Mouse (Mus musculus): ENCODE measurements around the gene Snd1.
"Not testable (repeated sequence)": the region's sequence is repeated elsewhere in the genome, so short reads cannot be mapped to it uniquely, and the experiment has no call there.

Snd1 gene

DNA sequence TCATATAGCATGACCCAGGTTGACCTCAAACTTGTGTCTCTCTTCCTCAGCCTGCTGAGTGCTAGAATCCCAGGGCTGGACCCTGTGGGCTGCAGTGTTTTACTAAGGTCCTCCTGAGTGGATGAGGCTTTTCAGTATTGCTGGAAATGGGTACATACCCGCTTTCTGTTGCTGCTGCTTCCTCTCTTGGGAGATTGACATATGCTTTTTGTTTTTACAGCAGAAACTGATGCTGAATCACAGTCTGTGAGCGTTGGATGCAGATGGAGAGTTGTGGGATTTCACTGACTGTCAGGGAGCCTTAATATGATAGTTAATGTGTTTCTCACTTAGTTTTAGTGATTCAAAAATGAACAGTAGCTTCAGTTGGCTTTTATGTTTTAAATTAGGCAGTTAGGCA is 11.5 kb downstream of the Snd1 start:
- DNase-seq: no peak

DNA sequence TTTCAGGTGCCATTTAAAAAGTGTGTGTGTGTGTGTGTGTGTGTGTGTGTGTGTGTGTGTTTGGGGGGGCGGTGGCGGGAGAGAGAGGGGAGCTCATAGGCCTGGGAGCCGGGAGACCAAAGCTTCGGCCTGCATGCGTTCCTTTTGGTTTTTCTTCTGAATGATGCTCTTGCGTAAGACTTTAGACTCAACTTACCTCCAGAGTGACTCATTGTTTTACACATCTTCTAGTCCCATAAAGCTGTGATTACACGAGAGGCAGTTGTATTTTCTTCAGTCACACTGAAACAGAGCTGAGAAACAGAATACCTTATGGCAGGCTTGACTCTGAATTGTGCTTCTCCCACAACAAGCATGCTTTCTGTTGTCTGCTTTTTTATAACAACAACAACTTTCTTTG is 12.0 kb downstream of the Snd1 start:
- DNase-seq: no peak

DNA sequence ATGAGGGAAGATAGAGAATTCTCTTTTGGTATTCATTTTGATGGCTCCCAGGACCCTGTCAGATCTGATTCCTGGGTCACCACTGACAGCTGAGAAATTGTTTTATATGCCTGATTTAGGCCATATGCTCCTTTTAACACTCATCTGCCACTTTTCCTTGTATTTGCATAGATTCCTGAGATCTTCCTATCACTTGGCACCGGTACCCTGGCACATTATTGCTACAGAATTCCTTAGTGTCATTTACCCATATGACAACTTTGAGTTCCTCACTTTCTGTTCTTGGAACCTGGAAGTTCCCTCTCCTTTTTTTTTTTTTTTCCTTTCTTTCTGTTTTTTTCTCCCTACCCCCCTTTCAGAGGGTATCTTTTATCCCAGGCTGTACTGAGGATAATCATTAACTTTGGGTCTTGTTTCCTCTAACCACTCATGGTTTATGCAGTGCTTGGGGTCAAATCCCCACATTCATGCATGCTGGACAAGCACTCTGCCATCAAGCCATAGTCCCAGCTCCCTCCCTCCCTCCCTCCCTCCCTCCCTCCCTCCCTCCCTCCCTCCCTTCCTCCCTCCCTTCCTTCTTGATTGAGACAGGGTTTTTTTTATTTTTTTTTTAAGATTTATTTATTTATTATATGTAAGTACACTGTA is 13.4 kb downstream of the Snd1 start:
- DNase-seq: no peak

DNA sequence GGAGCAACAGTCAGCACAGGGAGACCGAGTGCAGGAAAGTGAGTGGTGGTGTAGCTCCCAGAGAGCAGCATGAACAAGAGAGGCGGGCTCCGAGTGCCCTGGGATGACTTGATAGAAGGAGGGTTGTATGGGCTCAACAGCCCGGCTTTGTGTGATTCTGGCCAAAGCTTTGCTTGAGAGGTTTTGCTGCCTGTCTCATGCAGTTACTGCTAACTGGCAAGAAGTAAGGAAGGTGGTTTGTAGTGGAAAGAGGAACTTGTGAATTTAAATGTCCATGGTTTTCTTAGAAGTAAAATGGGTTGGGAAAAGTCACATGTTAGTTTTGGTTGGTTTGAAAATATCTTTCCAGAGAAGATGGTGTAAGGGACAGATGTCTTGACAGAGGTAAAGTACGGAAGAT is 15.7 kb downstream of the Snd1 start:
- DNase-seq: no peak

DNA sequence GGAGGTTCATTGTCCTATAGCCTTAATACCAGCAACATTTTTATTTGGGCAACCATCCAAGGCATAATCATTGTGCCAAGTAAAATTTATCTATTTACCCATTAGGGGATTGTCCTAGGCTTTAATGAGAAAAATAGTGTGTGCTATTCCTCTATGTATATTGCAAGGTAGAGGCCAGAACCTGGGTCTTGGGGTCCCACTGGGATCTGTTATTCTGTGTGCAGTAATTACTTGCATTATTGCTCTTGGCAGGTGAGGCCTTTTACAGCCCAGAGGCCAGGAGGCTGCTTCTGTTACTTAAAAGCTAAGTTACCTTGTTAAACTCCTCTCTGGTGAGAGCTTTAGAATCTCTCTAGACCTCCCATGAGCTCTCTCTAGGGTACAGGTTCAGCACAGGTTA is 16.3 kb downstream of the Snd1 start:
- DNase-seq: no peak

DNA sequence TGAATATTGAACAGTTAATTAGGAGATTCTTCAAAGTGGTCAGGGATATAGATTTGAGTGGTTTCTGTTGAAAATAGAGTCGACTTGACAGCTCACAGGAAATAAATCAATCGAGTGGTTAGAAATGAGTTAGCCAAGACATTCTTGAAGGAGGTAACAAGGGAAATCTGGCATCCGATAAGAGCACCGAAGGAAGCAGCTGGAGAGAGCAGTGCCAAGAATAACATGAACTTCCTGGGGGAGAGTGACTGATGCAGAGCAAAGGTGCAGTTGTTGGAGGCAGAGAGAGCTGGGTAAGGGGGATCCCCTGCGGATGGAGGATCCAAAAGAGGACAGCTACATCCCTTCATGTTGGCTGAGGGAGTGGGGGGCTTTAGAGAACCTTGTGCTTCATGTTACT is 22.9 kb downstream of the Snd1 start:
- DNase-seq: peak in 1 of 2 experiments; percentile 41

DNA sequence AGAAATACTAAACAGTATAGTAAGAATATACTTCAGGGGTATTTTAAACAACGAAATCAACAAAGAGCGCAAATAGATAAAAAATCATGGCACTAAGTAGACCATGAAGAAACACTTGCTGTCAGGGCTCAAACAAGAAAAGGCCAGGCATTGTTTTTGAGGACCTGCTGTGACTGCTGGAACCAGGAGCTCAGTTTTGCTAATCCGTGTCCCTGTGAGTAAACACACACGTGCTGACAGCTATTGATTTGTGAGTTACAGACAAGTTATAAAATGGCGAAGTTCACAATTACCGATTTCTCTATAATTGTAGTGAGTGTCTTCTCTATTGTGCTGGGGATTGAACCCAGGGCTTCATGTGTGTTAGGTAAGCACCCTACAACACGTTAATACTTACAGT is 27.6 kb downstream of the Snd1 start:
- DNase-seq: no peak

DNA sequence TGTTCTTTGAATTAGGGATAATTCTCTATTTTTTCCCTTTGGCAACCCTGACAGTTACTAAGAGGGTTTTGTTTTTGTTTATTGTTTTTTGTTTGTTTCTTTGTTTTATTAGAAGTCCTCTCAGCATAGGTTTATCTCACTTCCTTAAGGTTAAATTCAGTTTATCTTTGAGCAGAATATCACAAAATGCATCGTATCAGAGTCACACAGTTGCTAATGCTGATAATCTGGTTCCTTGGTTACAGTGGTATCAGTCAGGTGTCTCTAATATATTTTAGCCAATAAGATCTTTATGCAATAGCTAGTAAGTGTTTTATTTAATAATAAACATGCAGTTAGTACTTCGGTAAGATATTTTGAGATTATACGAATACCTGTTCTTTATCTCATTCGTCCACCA is 28.2 kb downstream of the Snd1 start:
- DNase-seq: no peak

DNA sequence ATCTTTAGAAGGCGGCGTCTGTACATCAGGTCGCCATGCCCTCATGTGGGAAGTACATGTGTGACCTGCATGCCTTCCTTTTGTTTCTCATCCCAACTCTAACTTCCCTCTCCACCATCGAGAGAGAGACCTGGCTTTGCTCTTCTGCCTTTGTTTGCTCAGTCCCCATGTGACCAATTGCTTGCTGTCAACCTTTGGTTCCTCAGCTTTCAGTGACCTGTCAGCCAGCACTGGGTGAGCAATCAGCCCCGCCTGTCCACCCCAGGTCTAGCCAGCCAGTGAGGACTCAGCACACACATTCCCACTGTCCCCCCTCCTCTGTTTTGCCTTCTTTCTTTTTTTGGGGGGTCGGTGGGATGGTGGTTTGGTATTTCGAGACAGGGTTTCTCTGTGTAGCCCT is 29.7 kb downstream of the Snd1 start:
- DNase-seq: no peak

DNA sequence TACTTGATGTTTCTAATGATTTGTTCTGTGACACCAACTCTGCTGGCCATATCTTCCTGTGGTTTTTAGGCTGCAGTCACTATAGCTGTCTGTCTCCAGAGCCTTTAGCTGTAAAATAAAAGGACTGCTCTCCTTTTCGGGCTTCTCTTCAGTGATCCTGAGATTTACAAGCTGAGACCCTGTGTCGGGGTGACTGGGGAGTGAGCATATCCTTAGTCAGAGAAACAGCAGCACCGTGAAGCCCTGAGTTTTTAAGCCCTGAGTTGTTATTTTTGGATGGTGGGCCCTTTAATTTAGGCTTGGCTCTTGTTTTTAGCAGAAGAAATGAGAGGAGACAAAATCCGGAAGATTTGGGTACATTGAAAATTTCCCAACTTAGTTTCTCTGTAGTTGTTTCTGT is 32.8 kb downstream of the Snd1 start:
- no peak for DNase-seq

DNA sequence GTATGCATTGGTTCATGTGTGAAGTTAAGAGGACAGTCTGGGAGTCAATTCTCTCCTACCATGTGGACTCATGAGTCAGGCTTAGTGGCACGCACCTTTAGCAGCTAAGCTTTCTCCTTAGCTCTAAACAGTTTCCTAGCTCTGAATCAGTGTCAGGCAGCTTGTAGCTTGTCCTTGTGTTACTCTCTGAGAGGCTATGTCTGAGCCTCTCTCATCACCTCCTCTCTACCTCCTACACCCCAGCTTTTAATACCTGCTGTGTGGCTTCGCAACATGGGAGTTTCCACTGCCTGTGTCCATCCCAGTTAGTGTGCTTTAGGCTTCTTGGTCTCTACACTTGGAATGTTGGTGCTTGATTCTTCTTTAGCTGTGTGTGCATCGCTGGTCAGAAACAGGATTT is 39.3 kb downstream of the Snd1 start:
- DNase-seq: no peak

DNA sequence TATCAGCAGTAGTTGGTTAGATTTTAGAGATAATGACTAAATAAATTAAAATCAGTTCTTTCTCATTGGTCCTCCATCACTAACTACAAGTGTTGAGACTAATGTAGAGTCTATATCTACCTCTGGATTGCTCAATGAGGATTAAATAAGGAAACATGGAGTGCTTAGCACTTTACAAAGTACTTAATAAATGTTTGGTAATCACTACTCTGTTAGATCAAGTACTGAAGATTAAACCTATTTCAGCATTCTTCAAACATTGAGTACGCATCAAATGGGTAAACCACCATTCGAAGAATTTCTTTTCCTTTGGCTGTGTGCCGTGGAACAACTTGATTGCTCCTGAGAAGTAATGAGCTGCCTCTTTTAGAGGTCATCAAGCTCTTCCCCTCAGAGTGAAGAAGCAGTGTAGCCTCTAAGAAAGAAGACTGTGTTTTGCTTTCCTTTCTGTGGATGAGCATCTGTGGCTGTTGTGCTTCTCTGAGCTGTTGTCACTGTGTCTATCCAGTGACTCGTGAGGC is 40.0 kb downstream of the Snd1 start:
- peak; percentile 35 to 64 for DNase-seq

DNA sequence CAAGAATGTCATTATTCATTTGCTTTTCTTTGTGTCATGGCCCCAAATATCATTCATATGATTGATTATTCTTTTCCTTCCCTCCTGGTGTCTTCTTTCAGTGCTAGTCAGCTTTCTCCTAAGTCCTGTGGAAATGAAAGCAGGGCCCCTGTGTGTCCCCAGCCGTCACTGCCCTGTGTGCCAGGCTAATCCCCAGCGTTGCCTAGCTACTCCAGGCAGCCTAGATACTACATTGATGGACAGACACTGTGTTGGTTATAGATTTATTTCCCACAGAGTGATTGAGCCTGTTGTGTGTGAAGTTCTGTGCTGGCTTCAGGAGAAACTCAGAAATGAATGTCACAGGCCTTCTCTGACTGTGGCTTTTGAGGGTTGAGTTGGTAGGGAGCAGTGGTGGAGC is 41.7 kb downstream of the Snd1 start:
- DNase-seq: no peak

DNA sequence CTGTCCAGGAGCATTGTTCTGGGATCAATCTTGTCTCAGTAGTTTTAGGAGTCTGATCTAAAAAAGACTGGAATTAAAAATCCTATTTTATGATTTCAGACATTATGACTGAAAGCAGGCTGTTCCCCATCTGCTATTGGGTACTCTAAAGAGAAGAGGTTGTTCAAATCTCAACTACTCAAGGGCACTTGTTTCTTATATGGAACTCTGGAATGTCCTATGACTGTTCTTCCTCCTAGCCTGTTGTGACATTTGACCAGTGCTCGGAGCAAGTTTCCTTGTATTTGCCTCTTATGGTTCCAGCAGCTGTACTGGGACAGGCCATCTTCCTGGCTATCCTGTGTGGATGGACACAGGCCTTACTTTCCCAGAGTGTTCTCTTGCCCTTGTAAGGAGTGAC is 42.1 kb downstream of the Snd1 start:
- DNase-seq: peak; percentile 13 to 20

DNA sequence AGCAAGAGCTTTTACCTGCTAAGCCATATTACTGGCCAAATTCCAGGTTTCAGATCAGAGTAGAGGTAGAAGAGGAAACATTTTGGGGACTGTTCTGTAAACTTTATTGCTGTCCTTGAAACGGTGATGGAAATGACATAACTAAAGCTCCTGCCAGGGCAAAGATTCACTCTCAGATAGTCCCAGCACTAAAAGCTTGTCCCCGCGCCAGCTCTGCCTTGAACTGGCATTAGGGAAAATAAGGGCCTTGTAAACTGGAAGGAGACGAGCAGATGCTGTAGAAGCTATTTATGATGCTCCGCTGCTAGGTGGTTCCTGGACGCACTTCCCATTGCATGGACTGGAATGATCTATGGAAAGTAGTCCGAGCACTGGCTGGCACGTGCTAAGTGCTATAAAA is 44.5 kb downstream of the Snd1 start:
- DNase-seq: no peak

DNA sequence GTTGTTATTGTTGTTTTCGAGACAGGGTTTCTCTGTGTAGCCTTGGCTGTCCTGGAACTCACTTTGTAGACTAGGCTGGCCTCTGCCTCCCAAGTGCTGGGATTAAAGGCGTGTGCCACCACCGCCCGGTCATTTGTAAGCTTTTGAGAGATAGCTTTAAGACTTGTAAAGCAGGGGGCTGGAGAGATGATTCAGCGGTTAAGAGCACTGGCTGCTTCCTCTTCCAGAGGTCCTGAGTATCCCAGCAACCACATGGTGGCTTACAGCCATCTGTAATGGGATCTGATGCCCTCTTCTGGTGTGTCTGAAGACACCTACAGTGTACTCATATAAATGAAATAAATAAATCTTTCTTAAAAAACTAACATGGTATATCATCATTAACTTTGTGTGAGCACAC is 45.8 kb downstream of the Snd1 start:
- not testable (repeated sequence) for DNase-seq

DNA sequence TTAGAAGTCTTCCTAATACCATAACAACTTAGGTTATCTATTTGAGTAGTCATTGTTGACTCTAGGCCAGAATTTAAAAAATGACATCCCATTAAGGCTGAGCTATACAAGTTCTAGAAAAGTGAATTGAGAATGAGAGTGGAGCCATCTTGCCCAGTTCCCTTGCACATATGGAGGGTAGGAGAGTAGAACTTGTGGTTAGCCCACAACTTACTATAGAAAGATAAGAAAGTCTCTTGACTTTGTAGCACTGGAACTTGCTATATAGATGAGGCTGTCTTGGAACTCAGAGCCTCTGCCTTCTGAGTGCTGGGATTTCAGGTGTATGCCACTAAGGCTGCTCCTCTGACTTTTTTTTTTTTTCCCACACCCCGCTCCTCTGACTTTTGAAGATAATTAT is 46.5 kb downstream of the Snd1 start:
- no peak for DNase-seq

DNA sequence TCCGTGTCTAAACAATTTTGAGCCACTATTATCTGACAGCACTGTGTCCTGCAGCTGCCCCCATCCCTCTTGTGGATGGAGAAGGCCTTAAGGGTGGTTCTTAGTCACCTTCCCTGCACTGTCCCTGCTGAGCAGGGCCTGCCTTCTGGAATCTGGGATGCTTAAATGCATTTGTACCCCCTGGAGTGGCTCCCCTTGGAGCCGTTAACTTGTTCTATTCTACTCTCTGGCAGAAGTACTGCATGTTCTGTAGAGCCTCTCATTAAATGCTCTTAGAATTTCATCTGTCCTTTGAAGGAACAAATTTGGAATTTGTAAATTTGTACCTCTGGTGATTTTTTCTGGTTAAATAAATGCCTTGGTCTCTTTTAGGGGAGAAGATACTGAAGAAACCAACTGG is 50.6 kb downstream of the Snd1 start:
- no peak for DNase-seq

DNA sequence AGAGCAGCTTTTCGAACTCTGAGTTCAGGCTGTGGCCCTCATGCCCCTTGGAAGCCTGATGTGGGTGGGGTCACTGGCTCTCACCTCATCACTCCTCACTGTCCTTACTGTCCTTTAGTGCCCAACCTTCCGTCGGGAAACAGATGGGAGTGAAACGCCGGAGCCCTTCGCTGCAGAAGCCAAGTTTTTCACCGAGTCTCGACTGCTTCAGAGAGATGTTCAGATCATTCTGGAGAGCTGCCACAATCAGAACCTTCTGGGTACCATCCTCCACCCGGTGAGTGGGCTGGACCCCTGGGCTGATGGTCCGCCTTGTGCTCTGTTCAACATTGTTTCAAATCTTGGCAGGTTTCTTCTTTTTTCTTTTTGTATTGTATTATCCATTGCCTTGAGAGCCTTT is 52.5 kb downstream of the Snd1 start:
- no peak for DNase-seq

DNA sequence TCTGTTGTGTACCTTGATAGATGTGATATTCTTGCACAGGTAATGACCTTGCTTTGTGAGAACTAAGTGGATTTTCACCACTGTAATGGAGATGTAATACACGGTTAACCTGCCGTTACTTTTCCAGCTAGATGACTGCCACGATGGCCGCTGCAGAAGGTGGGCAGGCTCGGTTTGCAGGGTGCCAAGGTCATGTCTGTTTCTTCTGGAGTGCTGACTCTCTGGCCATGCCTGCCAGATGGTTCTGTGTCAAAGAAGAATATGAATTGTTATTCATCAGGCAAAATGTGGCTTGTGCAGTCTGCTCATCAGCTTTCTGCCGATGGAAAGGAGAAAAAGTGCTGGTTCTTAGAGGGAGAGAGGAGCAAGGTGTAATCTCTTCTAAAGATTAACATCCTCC is 53.3 kb downstream of the Snd1 start:
- no peak for DNase-seq

DNA sequence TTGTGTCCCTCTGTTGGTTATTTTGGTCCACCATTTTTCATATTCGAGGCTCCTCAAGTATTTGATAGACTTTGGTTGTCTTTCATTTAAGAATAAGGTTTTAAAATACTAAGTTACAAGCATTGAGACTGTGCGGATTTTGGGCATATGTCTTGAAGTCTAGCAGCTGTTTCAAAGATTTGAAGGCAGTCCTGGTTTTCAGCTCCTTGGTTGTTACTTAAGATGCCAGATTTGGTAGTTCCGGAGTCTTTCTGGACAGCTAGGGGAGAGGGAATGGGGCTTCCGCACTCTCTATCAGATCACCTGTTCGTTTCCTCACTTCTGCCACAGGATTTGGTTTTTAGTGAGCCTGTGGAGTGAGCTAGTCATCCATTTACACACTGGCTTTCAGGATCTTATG is 61.5 kb downstream of the Snd1 start:
- DNase-seq: no peak

DNA sequence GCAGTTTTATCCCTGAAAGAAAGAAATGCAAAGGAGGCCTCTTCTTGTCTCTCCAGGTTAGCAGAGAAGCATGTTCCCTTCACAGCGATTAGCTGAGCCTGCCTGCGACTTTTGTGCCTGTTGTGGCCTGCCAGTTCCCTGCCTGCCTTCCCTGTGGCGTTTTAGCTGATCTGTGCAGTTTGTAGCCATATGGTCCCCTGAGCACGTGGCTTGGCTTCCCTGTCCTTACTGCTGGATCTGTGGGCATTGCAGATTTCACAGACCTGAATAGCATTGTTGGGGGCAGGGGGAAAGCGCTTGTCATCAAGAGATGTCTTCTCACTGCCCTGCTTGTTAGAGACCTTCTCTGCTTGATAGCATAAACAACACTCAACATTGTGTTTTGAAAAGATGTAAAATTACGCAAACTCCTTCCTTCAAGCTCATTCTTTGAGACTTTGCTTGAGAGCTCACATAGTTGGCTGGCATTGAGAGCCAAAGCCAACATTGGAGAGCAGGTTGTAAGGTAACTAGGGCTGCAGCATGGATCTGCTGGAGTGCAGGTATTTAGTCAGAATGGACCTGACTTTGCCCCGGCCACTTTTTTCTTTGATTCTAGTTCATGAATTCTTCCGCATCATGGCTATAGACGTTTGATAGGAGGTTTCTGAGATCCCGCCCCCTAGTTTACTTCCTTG is 63.0 kb downstream of the Snd1 start:
- peak; percentile 10 to 23 for DNase-seq

DNA sequence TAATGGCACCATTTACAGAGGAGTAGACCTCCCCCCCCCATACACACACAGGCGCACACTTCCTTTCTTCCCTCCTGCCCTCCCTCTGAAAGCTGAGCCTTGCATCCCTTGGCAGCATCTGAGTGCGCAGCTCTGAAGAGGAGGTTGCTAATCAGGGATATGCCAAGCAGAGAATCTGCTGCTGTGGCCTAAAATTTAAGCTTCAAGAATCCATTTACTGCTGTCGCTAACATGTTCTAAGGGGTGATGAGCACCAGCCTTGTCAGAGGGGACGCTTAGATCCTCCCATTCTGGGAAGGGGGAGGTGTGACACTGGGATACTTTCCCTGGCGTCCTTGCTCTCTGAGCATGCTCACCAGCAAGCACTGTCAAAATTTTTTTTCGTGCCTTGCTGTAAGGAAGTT is 67.4 kb downstream of the Snd1 start:
- DNase-seq: no peak

DNA sequence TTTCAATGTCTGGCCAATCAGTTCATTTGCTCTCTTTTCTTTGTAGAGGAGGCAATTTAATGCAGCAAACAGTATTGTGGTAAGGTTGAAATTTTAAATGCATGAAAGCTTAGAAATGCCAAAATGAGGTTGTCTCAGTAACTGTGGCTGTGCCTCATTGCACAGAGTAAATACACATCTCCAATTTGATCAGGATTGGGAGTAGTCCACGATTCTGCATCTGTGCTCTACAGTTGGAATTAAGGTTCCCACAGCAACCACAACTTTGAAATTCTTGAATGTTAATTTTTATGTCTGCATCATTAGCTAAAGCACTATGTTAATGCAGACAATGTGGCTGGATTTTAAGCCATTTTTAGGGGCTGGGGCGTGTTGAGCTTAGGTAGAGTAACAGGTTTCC is 72.0 kb downstream of the Snd1 start:
- DNase-seq: no peak

DNA sequence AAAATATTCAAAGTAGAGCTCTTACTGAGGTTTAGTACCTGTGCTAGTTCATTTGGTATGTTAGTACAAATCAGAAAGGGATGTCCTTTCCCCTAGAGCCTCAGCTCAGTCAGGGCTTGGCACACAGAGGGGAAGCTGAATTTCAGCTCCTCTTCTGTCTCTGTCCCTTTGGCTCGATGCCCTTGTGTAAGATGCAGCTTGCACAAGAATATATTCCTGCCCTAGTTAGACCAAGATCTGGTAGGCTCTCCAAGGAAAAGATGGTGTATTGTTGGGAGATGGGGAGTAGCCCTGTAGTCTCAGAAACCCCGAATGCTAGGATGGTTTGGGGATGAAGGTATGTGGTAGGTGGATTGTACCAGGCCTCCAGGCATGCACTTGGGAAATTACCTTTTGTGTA is 74.4 kb downstream of the Snd1 start:
- DNase-seq: no peak

Data from lung, adult 18-20 months (tissue).